Mouse (Mus musculus) heart, embryonic 15.5 days (tissue): ENCODE measurements around the gene Ctcf. TPM values are rescaled to one million over a fixed set of nuclear protein-coding genes. Genes with fewer than 3 reads are reported as not detected.
A peak's percentile ranks its signal among the peaks of the same experiment; 100 is the strongest.

ENCODE experiments used
- ATAC-seq: fragments of 200-750 bp; cut with Nextera tagmentation; replicated peaks from 2 replicates; pipeline ENCODE4 v1.8.0; 2017; ENCODE audit warnings: low read depth, moderate TSS enrichment; ENCODE audit not compliant: insufficient number of reproducible peaks, insufficient read depth, low FRiP score
- H3K27ac ChIP-seq: fragments of 300-500 bp; sonication (generic); 2 replicates; pipeline ENCODE4 v1.5.1; 2015; ENCODE audit warnings: mild to moderate bottlenecking, inconsistent platforms
- H3K27me3 ChIP-seq: fragments of 300-500 bp; sonication (generic); 2 replicates; pipeline ENCODE4 v1.6.1; 2015; ENCODE audit warnings: inconsistent platforms
- H3K36me3 ChIP-seq: fragments of 300-500 bp; sonication (generic); 2 replicates; pipeline ENCODE4 v1.6.1; 2015; ENCODE audit warnings: mild to moderate bottlenecking, inconsistent platforms
- H3K4me1 ChIP-seq: fragments of 300-500 bp; sonication (generic); replicated peaks from 2 replicates; pipeline ENCODE4 v1.6.1; 2015; ENCODE audit warnings: inconsistent platforms
- H3K4me2 ChIP-seq: fragments of 300-500 bp; sonication (generic); 2 replicates; pipeline ENCODE4 v1.6.1; 2015; ENCODE audit warnings: inconsistent platforms, mild to moderate bottlenecking, moderate library complexity
- H3K4me3 ChIP-seq: fragments of 300-500 bp; sonication (generic); 2 replicates; pipeline ENCODE4 v1.5.1; 2015; ENCODE audit warnings: mild to moderate bottlenecking, inconsistent platforms
- H3K9ac ChIP-seq: fragments of 300-500 bp; sonication (generic); 2 replicates; pipeline ENCODE4 v1.6.1; 2015; ENCODE audit warnings: mild to moderate bottlenecking, inconsistent platforms
- H3K9me3 ChIP-seq: fragments of 300-500 bp; sonication (generic); replicated peaks from 2 replicates; pipeline ENCODE4 v1.6.1; 2016; ENCODE audit warnings: inconsistent platforms
- WGBS: fragments of 180-500 bp; shearing (Covaris S2); methylation state at CpG from one replicate; pipeline ENCODE4 v1.1.7; 2015; ENCODE audit warnings: mixed read lengths; 5-methylcytosine and 5-hydroxymethylcytosine counted together
- polyA plus RNA-seq: library from polyadenylated mRNA; unstranded; fragments of >200 nt; fragmentation: Nextera tagmentation; extraction: Ambion mirVana; gene quantifications from 2 replicates; pipeline ENCODE4 v1.2.1, GENCODE M21; 2015

Gene Ctcf
- polyA plus RNA-seq, 1 experiment from 2014 or later: 64.5 TPM

DNA sequence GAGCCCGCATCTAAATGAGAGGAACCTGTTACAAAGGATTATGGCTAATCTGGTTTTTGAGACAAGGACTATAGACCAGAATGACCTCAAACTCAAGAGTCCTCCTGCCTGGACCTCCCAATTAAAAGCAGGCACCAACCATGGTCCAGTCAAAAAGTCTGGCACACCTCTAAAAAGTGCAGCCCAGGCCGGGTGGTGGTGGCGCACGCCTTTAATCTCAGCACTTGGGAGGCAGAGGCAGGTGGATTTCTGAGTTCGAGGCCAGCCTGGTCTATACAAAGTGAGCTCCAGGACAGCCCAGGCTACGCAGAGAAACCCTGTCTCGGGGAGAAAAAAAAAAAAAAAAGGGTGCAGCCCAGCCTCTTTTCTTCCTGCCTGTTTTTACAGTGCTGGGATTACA is 49.0 kb downstream of the Ctcf start:
- no peaks in the 10 kb centered on the region for H3K9me3 ChIP-seq
- H3K27ac ChIP-seq: no peak overlapping the region
- no peak overlapping the region for H3K4me3 ChIP-seq
- peaks cover 26% of the 10 kb centered on the region for H3K36me3 ChIP-seq
- WGBS: 73% methylated on average over 7 of the region's 7 CpGs
- peaks cover 6% of the 10 kb centered on the region for H3K4me1 ChIP-seq
- ATAC-seq: no peak
- H3K27me3 ChIP-seq: peaks cover 16% of the 10 kb centered on the region
- no peak overlapping the region for H3K9ac ChIP-seq
- H3K4me2 ChIP-seq: peak overlapping the region; percentile 53; the same call in 1 of the 2 replicates

DNA sequence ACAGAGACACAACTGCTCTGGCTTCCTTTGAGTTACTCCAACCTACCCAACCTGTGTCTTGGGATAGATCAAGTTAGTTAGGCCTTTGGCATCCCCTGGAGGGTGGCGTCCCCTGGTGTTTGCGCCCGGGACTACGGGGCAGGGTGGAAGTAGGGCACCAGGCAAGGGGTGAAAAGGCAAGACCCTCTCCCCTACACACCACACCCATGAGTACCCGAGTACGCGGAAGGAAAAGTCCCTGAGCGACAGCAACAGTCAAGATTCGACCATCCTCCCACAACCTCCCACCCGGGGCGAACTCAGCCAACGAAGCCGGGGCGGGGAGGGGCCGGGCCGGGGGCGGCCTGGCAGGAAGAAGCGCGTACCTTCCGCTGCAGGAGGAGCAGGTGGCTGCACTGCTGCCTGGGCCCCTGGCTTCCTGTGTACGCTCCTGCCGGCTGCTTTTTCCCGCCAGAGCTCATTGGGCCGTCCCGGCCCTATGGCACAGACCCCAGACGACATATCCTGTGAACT is 49.5 kb downstream of the Ctcf start, which contains the start of gene Carmil2:
Gene Carmil2, plus strand, starts transcription at position 479 of the 513 bp plus-strand sequence.
- 12% methylated on average over 26 of the region's 26 CpGs for WGBS
- 0 out of 2 replicates have a peak within 1 kb of the TSS, but pooled peaks have one; percentile 28 for H3K27ac ChIP-seq
- H3K36me3 ChIP-seq: peaks cover 21% of the 10 kb centered on the region
- peak; percentile 69 for ATAC-seq
- H3K27me3 ChIP-seq: peaks cover 16% of the 10 kb centered on the region
- H3K9ac ChIP-seq: peak within 1 kb of the TSS; percentile 23; the same call in 1 of the 2 replicates
- H3K4me3 ChIP-seq: peak within 1 kb of the TSS; percentile 24
- H3K9me3 ChIP-seq: no peaks in the 10 kb centered on the region
- H3K4me1 ChIP-seq: peaks cover 6% of the 10 kb centered on the region
- H3K4me2 ChIP-seq: peak within 1 kb of the TSS; percentile 53

DNA sequence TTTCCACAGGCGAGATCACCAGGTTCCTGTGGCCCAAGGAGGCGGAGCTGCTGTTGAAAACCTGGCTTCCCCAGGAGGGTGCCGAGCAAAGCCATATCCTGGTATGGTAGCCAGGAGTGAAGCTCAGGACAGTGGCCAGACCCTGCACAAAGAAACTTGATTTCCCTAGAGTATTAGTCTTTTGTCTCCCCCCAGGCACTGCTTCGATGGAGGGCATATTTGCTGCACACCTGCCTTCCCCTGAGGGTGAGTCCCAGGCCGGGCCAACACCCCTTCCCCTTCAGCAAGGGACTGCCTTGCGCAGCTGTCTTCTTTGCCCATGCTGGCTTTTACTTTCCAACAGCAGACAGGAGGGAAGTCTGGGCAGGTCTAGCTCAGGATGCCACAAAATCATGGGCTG is 50.2 kb downstream of the Ctcf start:
- H3K9ac ChIP-seq: no peak overlapping the region
- no peak overlapping the region for H3K4me3 ChIP-seq
- ATAC-seq: no peak
- no peak overlapping the region for H3K27ac ChIP-seq
- H3K27me3 ChIP-seq: peaks cover 16% of the 10 kb centered on the region
- H3K36me3 ChIP-seq: peaks cover 14% of the 10 kb centered on the region
- peak overlapping the region; percentile 53; the same call in 1 of the 2 replicates for H3K4me2 ChIP-seq
- WGBS: 66% methylated on average over 6 of the region's 6 CpGs
- peaks cover 6% of the 10 kb centered on the region for H3K4me1 ChIP-seq
- no peaks in the 10 kb centered on the region for H3K9me3 ChIP-seq

DNA sequence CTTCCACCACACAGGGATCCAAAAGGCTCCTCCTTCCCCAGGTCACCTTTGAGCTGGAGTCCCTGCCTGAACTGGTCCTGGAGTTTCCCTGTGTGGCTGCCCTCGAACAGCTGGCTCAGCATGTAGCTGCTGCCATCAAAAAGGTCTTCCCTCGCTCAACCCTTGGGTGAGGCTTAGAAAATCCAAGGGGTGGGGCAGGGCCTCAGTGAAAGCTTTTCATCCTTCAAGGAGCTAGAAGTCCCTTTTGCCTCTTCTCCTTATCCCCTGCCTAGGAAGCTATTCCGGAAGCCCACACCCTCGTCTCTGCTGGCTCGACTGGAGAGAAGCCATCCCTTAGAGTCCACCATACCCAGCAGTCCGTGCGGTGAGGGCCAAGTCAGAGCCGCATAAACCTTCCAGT is 51.1 kb downstream of the Ctcf start:
- Histone ChIP-seq H3K9ac (no peak overlapping the region), H3K9me3 (no peaks in the 10 kb centered on the region), H3K27ac (no peak overlapping the region), H3K4me2 (no peak overlapping the region), H3K4me3 (no peak overlapping the region), H3K4me1 (peaks cover 6% of the 10 kb centered on the region), H3K36me3 (peaks cover 8% of the 10 kb centered on the region; the same call in 1 of the 2 replicates), H3K27me3 (peaks cover 16% of the 10 kb centered on the region)
- WGBS: 58% methylated on average over 8 of the region's 8 CpGs
- no peak for ATAC-seq

DNA sequence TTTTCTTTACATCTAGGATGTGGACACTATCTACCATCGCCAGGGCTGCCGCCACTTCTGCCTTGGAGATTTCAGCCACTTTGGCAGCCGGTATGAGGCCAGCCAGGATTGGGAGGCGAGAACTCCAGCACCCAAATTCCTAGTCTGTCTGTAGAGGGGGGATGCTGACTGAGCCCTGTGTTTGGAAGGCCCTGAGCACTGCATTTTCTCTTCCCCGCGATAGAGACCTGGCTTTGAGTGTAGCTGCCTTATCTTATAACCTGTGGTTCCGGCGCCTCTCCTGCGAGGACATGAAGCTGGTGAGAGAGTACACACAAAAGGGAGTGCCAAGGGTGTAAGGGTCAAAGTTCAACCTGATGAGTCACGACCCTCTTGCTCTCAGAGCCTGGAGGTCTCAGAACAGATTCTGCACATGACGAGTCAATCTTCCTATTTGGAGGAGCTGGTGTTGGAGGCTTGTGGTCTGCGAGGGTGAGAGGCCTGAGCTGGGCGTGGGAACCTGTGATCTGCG is 51.9 kb downstream of the Ctcf start:
- peaks cover 16% of the 10 kb centered on the region for H3K27me3 ChIP-seq
- H3K9me3 ChIP-seq: no peaks in the 10 kb centered on the region
- no peak overlapping the region for H3K4me3 ChIP-seq
- no peak overlapping the region for H3K27ac ChIP-seq
- no peak for ATAC-seq
- no peak overlapping the region for H3K9ac ChIP-seq
- WGBS: 38% methylated on average over 14 of the region's 14 CpGs
- no peak overlapping the region for H3K4me2 ChIP-seq
- no peaks in the 10 kb centered on the region for H3K36me3 ChIP-seq
- H3K4me1 ChIP-seq: peaks cover 6% of the 10 kb centered on the region

DNA sequence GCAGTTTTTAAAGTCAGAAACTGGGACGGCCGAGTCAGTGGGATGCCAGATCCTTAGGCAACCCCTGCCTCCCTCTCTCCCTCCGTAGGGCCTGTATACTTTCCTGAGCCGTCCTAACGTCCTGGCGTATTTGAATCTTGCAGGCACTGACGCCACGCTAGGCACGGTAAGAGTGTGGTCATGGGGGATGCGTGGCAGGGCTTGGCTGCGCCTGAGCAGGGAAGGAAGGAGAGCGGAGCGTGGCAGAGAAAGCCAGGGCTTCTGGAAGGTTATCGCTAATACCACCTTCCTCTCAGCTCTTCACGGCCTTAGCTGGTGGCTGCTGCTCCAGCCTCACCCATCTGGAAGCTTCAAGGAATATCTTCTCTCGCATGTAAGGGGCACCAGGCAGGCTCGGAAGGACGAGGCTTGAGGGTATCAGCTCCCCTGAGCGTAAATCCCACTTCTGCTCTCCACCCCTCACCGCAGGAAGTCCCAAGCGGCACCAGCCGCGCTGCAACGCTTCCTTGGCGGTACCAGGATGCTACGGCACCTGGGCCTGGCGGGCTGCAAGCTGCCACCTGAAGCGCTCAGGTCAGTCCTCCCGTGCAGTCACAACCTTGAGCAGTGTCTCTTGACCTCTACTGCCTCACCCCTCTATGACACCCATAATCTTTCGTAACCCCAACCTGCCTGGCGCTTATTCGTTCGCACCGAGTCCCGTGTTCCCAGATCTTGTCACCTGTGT is 53.1 kb downstream of the Ctcf start:
- Histone ChIP-seq H3K9ac (no peak overlapping the region), H3K9me3 (no peaks in the 10 kb centered on the region), H3K27me3 (peaks cover 23% of the 10 kb centered on the region), H3K4me3 (no peak overlapping the region), H3K4me1 (peaks cover 16% of the 10 kb centered on the region), H3K36me3 (no peaks in the 10 kb centered on the region), H3K4me2 (no peak overlapping the region), H3K27ac (no peak overlapping the region)
- WGBS: 60% methylated on average over 35 of the region's 35 CpGs
- no peak for ATAC-seq

DNA sequence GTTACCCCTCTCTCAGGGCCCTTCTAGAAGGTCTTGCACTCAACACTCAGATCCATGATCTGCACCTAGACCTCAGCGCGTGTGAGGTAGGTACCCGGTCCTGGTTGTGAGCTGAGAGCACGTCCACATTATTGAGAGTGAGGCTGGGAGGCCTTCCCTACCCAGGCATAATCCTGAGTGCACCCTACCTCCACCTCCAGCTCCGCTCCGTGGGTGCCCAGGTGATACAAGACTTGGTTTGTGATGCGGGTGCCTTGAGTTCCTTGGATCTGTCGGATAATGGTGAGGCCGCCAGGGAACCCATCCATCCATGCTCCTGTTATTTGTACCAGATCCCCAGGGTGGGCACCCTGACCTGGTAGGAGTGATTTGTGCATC is 53.6 kb downstream of the Ctcf start:
- Histone ChIP-seq H3K36me3 (no peaks in the 10 kb centered on the region), H3K4me3 (no peak overlapping the region), H3K27ac (no peak overlapping the region), H3K4me2 (no peak overlapping the region), H3K9me3 (no peaks in the 10 kb centered on the region), H3K4me1 (peaks cover 17% of the 10 kb centered on the region), H3K9ac (no peak overlapping the region), H3K27me3 (peaks cover 24% of the 10 kb centered on the region)
- no peak for ATAC-seq
- 84% methylated on average over 9 of the region's 9 CpGs for WGBS

DNA sequence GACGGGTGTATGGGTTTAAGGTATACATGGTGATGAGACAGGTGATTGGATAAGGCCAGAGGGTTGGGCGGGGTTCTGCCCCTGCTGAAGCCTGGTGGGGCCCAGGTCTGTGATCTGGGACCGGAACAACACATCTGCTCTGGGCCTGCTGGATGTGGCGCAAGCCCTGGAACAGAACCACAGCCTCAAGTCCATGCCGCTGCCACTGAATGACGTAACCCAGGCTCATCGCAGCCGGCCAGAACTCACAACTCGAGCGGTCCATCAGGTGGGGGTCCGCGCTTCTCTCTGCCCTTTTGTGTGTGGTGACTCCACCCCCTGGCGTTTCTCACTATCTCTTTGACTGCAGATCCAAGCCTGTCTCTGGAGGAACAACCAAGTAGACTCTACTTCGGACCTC is 54.6 kb downstream of the Ctcf start:
- Histone ChIP-seq H3K4me3 (no peak overlapping the region), H3K9me3 (no peaks in the 10 kb centered on the region), H3K36me3 (no peaks in the 10 kb centered on the region), H3K27ac (no peak overlapping the region), H3K27me3 (peaks cover 30% of the 10 kb centered on the region), H3K9ac (no peak overlapping the region), H3K4me1 (peaks cover 13% of the 10 kb centered on the region), H3K4me2 (no peak overlapping the region)
- ATAC-seq: no peak
- WGBS: 75% methylated on average over 14 of the region's 14 CpGs

DNA sequence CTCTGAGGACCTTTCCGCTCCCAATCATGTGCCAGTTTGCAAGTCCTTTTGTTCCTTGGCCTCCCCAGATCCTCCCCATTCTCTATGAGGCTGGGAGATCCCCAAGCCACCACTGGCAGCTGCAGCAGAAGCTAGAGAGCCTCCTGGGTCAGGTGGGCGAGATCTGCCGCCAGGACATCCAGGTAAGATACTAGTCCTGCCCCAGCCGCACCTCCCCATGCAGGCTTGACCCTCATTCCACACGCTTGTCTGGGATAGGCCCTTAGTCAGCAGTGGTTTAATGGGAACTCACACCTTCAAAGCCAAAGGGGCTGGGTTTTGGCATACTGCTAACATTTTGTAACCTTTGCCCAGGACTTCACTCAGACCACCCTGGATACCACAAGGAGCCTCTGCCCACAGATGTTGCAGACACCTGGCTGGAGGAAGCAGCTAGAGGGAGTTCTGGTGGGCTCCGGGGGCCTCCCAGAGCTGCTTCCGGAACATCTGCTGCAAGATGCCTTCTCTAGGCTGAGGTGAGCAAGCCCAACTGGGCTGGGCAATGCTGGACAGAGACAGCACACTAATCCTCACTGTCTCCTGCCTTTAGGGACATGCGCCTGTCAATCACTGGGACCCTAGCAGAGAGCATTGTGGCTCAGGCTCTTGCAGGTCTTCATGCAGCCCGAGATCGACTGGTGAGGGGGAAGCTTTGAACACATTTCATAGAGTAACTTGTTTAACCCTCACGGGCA is 56.2 kb downstream of the Ctcf start:
- no peak for ATAC-seq
- H3K4me1 ChIP-seq: peaks cover 10% of the 10 kb centered on the region
- no peak overlapping the region for H3K27ac ChIP-seq
- H3K9me3 ChIP-seq: no peaks in the 10 kb centered on the region
- no peak overlapping the region for H3K4me2 ChIP-seq
- H3K36me3 ChIP-seq: peaks cover 9% of the 10 kb centered on the region; the same call in 1 of the 2 replicates
- H3K4me3 ChIP-seq: no peak overlapping the region
- peaks cover 25% of the 10 kb centered on the region for H3K27me3 ChIP-seq
- 87% methylated on average over 11 of the region's 11 CpGs for WGBS
- no peak overlapping the region for H3K9ac ChIP-seq

DNA sequence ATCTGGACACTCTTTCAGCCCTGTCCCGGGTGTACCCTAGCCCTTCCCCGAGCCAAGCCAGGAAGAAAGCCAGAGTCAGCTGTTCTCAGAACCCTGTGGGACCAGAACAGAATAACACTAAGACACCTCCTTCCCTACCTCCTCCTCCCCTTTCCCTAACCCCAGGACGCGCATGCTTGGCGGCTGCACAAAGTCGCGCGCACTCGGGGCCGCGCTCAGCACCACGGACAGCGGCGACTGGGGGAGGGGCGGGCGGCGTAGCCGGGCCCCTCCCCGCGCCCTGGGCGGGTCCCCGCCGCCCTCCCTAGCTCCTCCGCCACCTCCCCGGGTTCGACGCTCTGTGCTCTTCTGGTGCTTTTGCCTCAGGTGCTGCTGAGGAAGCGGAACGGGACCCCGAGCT is 57.3 kb downstream of the Ctcf start:
- ATAC-seq: no peak; the same call in 1 of the 2 replicates
- H3K4me2 ChIP-seq: peak overlapping the region; percentile 88
- H3K27me3 ChIP-seq: peaks cover 24% of the 10 kb centered on the region
- 7% methylated on average over 30 of the region's 30 CpGs for WGBS
- H3K27ac ChIP-seq: no peak overlapping the region
- peak overlapping the region; percentile 31; the same call in 1 of the 2 replicates for H3K9ac ChIP-seq
- peak overlapping the region; percentile 49 for H3K4me3 ChIP-seq
- H3K9me3 ChIP-seq: no peaks in the 10 kb centered on the region
- H3K36me3 ChIP-seq: peaks cover 19% of the 10 kb centered on the region; the same call in 1 of the 2 replicates
- H3K4me1 ChIP-seq: peaks cover 10% of the 10 kb centered on the region
